Mouse (Mus musculus) neural tube, embryonic 14.5 days (tissue): Measurements from ENCODE around the gene Tra2b. TPM values are rescaled to one million over a fixed set of nuclear protein-coding genes. Genes with fewer than 3 reads are reported as not detected.
"Not testable (repeated sequence)": the region's sequence is repeated elsewhere in the genome, so short reads cannot be mapped to it uniquely, and the experiment has no call there.

Experiments
- ATAC-seq: fragments of 200-750 bp; cut with Nextera tagmentation; 2 replicates; pipeline ENCODE4 v1.8.0; 2017; ENCODE audit warnings: low read depth, mild to moderate bottlenecking, moderate TSS enrichment, moderate library complexity
- H3K27ac ChIP-seq: fragments of 300-500 bp; sonication (generic); 2 replicates; pipeline ENCODE4 v1.5.1; 2014; ENCODE audit warnings: low read depth, mild to moderate bottlenecking, control low read depth, low read length, moderate library complexity, mixed read lengths
- H3K27me3 ChIP-seq: fragments of 300-500 bp; sonication (generic); 2 replicates; pipeline ENCODE4 v1.6.1; 2014; ENCODE audit warnings: low read length; ENCODE audit not compliant: control insufficient read depth, insufficient read depth
- H3K36me3 ChIP-seq: fragments of 300-500 bp; sonication (generic); 2 replicates; pipeline ENCODE4 v1.6.1; 2014; ENCODE audit warnings: low read length, mixed read lengths; ENCODE audit not compliant: control insufficient read depth, insufficient read depth
- H3K4me1 ChIP-seq: fragments of 300-500 bp; sonication (generic); 2 replicates; pipeline ENCODE4 v1.6.1; 2014; ENCODE audit warnings: low read length; ENCODE audit not compliant: control insufficient read depth, insufficient read depth
- H3K4me2 ChIP-seq: fragments of 300-500 bp; sonication (generic); 2 replicates; pipeline ENCODE4 v1.6.1; 2014; ENCODE audit warnings: mild to moderate bottlenecking, low read depth, low read length, control low read depth
- H3K4me3 ChIP-seq: fragments of 300-500 bp; sonication (generic); 2 replicates; pipeline ENCODE4 v1.5.1; 2014; ENCODE audit warnings: low read depth, low read length, control low read depth, mixed read lengths
- H3K9ac ChIP-seq: fragments of 300-500 bp; sonication (generic); replicated peaks from 2 replicates; pipeline ENCODE4 v1.6.1; 2014; ENCODE audit warnings: low read depth, mild to moderate bottlenecking, control low read depth, low read length, mixed read lengths
- H3K9me3 ChIP-seq: fragments of 300-500 bp; sonication (generic); 2 replicates; pipeline ENCODE4 v1.6.1; 2016; ENCODE audit warnings: low read length; ENCODE audit not compliant: control insufficient read depth
- WGBS: fragments of 180-500 bp; shearing (Covaris S2); extraction: QIAGEN DNeasy Blood & Tissue Kit; methylation state at CpG from one replicate; pipeline ENCODE4 v1.1.7; 2014; 5-methylcytosine and 5-hydroxymethylcytosine counted together
- polyA plus RNA-seq: library from polyadenylated mRNA; unstranded; fragments of >200 nt; fragmentation: Nextera tagmentation; extraction: Ambion mirVana; gene quantifications from 2 replicates; pipeline ENCODE4 v1.2.1, GENCODE M21; 2014

Tra2b gene
- polyA plus RNA-seq, 1 experiment from 2014 or later, result 250 TPM

DNA sequence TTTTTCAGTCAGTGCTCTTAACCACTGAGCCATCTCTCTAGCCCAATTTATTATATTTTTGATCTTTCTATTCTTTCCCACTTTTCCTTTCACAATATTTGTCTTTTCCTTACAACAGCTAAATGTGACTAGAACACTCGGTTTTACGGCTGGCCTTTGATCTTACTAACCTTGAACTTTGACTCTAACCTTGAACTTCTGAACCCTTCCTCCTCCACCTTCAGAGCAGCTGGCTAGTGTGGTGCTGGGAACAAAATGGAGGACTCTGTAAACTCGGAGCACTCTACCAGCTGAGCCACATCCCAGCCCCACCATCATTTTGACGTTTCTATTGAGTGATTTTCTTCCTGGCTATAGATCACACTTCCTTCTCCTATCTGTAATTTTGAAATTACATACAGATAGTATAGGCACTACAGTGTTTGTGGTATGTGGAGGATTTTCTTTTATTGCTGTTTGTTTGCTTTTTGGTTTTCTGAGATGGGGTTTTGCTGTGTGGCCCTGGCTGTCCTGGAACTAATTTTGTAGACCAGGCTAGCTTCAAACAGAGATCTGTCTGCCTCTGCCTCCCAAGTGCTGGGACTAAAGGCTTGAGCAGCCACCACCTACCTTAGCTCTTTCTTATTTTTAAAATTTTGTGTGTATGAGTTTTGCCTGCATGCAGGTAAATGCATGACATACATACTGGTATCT, 26.7 kb downstream of the Tra2b start:
- no peaks in the 10 kb centered on the region for H3K4me1 ChIP-seq
- 74% methylated on average over 4 of the region's 4 CpGs for WGBS

GRCm38 (mm10) chr16:22238402-22238801, 27.4 kb downstream of the Tra2b start:
- not testable (repeated sequence) for H3K27me3 ChIP-seq, H3K4me2 ChIP-seq, H3K9me3 ChIP-seq, H3K4me3 ChIP-seq, H3K9ac ChIP-seq, ATAC-seq, H3K27ac ChIP-seq, H3K4me1 ChIP-seq
- H3K36me3 ChIP-seq, result peaks cover 21% of the 10 kb centered on the region; the same call in 1 of the 2 replicates
- WGBS, result 95% methylated on average over 4 of the region's 4 CpGs

More for the DNA sequence above, 26.7 kb downstream of the Tra2b start:
- Histone ChIP-seq H3K9me3 (no peaks in the 10 kb centered on the region), H3K27me3 (no peaks in the 10 kb centered on the region), H3K9ac (no peak overlapping the region), H3K36me3 (peaks cover 25% of the 10 kb centered on the region; the same call in 1 of the 2 replicates), H3K4me3 (no peak overlapping the region), H3K27ac (no peak overlapping the region), H3K4me2 (no peak overlapping the region)
- ATAC-seq, result no peak

- WGBS, result 90% methylated on average over 16 of the region's 16 CpGs
- Histone ChIP-seq H3K27ac (no peak overlapping the region), H3K4me3 (no peak overlapping the region)
Measured at GRCm38 (mm10) chr16:22236814-22237213, 29.0 kb downstream of the Tra2b start.

DNA sequence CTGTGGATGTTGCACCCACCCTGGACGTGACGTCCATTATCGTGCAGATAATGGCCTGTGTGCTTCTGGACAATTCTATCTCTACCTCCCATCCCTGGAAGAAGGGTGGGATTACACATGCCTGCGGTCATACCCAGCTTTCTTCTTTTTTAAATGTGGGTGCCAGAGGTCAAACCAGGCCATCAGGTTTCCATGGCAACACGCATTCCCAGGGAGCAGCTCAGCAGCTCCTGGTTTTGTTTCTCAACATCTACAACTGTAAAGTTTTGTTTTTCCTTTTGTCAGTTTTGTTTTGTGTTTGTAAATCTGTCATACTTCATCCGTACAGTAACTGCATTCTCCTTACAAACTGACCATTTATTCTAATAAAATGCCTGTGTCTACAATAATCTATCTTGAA, 31.3 kb downstream of the Tra2b start:
- 31% methylated on average over 6 of the region's 6 CpGs for WGBS
- no peaks in the 10 kb centered on the region for H3K4me1 ChIP-seq
- ATAC-seq, result no peak

More at GRCm38 (mm10) chr16:22236814-22237213, 29.0 kb downstream of the Tra2b start:
- no peaks in the 10 kb centered on the region for H3K9me3 ChIP-seq
- H3K4me2 ChIP-seq, result no peak overlapping the region
- ATAC-seq, result no peak
- H3K27me3 ChIP-seq, result no peaks in the 10 kb centered on the region
- H3K4me1 ChIP-seq, result no peaks in the 10 kb centered on the region
- no peak overlapping the region for H3K9ac ChIP-seq
- peaks cover 7% of the 10 kb centered on the region; the same call in 1 of the 2 replicates for H3K36me3 ChIP-seq

GRCm38 (mm10) chr16:22230276-22230675, 35.5 kb downstream of the Tra2b start:
- not testable (repeated sequence) for H3K4me2 ChIP-seq, H3K36me3 ChIP-seq, H3K9ac ChIP-seq, ATAC-seq, H3K9me3 ChIP-seq, H3K27me3 ChIP-seq, H3K4me3 ChIP-seq, H3K27ac ChIP-seq, H3K4me1 ChIP-seq
- WGBS, result 85% methylated on average over 16 of the region's 16 CpGs

More for the DNA sequence above, 31.3 kb downstream of the Tra2b start:
- Histone ChIP-seq H3K9me3 (no peaks in the 10 kb centered on the region), H3K4me2 (no peak overlapping the region), H3K27ac (no peak overlapping the region), H3K27me3 (no peaks in the 10 kb centered on the region), H3K36me3 (no peaks in the 10 kb centered on the region), H3K9ac (no peak overlapping the region), H3K4me3 (no peak overlapping the region)

DNA sequence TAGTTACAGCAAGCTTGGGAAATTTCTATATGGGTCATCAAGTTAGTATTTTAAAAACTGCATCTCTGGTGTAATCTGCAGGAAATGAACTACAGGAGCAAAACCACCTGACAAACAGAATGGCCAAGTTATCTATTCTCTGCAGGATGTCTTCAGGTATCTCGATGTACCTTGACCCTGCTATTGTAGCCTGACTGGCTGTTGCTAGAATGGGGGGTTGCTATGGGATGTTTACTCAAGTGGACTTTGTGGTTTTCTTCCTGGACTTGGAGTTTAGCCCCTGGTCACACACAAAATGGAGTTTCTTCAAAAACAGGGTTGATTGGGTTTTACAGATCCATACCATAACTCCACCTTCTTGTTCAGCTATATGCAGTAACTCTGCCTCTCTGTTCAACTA, 62.3 kb downstream of the Tra2b start:
- H3K4me1 ChIP-seq, result no peaks in the 10 kb centered on the region
- no peak for ATAC-seq
- H3K4me2 ChIP-seq, result no peak overlapping the region
- H3K27ac ChIP-seq, result no peak overlapping the region
- no peaks in the 10 kb centered on the region for H3K9me3 ChIP-seq
- H3K4me3 ChIP-seq, result no peak overlapping the region
- H3K9ac ChIP-seq, result no peak overlapping the region
- H3K36me3 ChIP-seq, result no peaks in the 10 kb centered on the region
- 90% methylated on average over 1 of the region's 1 CpGs for WGBS
- no peaks in the 10 kb centered on the region for H3K27me3 ChIP-seq

- Histone ChIP-seq H3K9ac (no peak overlapping the region), H3K4me3 (no peak overlapping the region), H3K27me3 (no peaks in the 10 kb centered on the region), H3K4me1 (no peaks in the 10 kb centered on the region), H3K36me3 (no peaks in the 10 kb centered on the region), H3K9me3 (no peaks in the 10 kb centered on the region), H3K27ac (no peak overlapping the region), H3K4me2 (no peak overlapping the region)
- ATAC-seq, result no peak
- 73% methylated on average over 3 of the region's 3 CpGs for WGBS
Measured at GRCm38 (mm10) chr16:22201858-22202257, 63.9 kb downstream of the Tra2b start.

GRCm38 (mm10) chr16:22200476-22200875, 65.3 kb downstream of the Tra2b start:
- no peak overlapping the region for H3K4me2 ChIP-seq
- no peaks in the 10 kb centered on the region for H3K9me3 ChIP-seq
- H3K9ac ChIP-seq, result no peak overlapping the region
- 67% methylated on average over 1 of the region's 1 CpGs for WGBS
- no peaks in the 10 kb centered on the region for H3K27me3 ChIP-seq
- no peak overlapping the region for H3K27ac ChIP-seq
- no peaks in the 10 kb centered on the region for H3K4me1 ChIP-seq
- no peak overlapping the region for H3K4me3 ChIP-seq
- ATAC-seq, result no peak
- no peaks in the 10 kb centered on the region for H3K36me3 ChIP-seq
